Mouse (Mus musculus): ENCODE measurements around the gene Alkbh4.

GRCm38 (mm10) chr5:136163807-136164474 lies 28.0 kb downstream of the Alkbh4 start:
- TF ChIP-seq CTCF (IDR thresholded peaks at IDR 0.05; ENCODE audit: extremely low read depth, insufficient read depth, insufficient read length, insufficient replicate concordance) (no peak), POLR2A (IDR thresholded peaks at IDR 0.05; ENCODE audit: low read depth, low read length) (no peak)

All from spleen, adult 2 months (tissue).